Mouse (Mus musculus): ENCODE results near the gene Gm11214. TPM values are rescaled to one million over a fixed set of nuclear protein-coding genes. Genes with fewer than 3 reads are reported as not detected.

Gm11214 gene
- polyA plus RNA-seq, 1 experiment, result not detected

DNA sequence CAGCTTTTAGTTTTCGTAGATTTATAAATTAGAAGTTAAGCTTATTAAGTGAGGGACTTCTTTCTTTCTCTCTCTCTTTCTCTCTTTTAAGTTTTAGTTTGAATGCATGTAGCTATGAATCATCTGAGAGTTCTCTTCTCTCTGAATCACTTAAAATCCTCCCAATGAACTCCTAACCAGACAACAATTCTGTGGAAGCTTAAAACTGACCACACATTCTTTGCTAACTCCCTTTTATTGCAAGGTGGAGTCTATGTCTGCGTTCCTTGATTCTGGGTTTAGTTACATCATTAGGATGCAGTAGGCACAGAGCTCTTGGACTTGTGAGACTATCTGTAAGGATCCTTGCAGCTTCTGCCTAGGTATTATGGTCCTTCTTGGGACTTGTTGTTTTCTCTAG lies 40.5 kb upstream of the Gm11214 start:
- Histone ChIP-seq H3K27me3 (ENCODE audit: control insufficient read depth, insufficient read depth, low read length, poor library complexity, severe bottlenecking) (no peaks in the 10 kb centered on the region), H3K4me3 (ENCODE audit: low read depth, low read length) (no peak overlapping the region), H3K27ac (ENCODE audit: insufficient read depth, low read length) (no peak overlapping the region), H3K9ac (ENCODE audit: low read depth, poor library complexity, severe bottlenecking) (no peak overlapping the region), H3K9me3 (replicated peaks; ENCODE audit: control insufficient read depth, insufficient read depth, low read length, poor library complexity, severe bottlenecking) (no peaks in the 10 kb centered on the region; the same call in 1 of the 2 replicates), H3K4me1 (ENCODE audit: control insufficient read depth, insufficient read depth, low read length) (no peaks in the 10 kb centered on the region), H3K36me3 (ENCODE audit: control insufficient read depth, insufficient read depth, low read length, poor library complexity, severe bottlenecking) (no peaks in the 10 kb centered on the region)
- TF ChIP-seq EP300 (IDR thresholded peaks at IDR 0.05; ENCODE audit: insufficient read depth, low read depth, low read length) (no peak), POLR2A (IDR thresholded peaks at IDR 0.05; ENCODE audit: insufficient read depth, low read length) (no peak), CTCF (IDR thresholded peaks at IDR 0.05; ENCODE audit: low read depth, low read length) (no peak)

GRCm38 (mm10) chr4:63702006-63702704 lies 39.0 kb upstream of the Gm11214 start:
- no peaks in the 10 kb centered on the region for H3K36me3 ChIP-seq (ENCODE audit: control insufficient read depth, insufficient read depth, low read length, poor library complexity, severe bottlenecking)

DNA sequence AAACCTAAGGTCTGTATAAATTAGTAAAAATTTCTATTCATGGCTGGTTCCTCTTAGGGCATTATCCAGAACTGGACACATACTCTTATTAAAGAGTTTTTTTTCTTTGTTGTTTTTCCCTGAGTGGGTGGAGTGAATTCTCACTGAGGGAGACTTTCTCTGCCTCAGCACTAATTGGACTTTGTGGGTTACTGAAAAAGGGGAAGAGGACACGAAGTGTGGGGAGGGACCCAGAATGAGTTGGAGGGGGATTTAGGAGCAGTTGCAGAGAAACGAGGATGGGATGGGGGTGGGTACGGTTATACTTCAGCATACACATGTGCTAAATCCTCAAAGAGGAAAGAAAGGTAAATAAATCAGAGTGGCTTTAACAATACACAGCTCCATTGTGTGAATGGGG lies 36.6 kb upstream of the Gm11214 start:
- no peaks in the 10 kb centered on the region for H3K4me1 ChIP-seq (ENCODE audit: control insufficient read depth, insufficient read depth, low read length)
- no peak overlapping the region for H3K4me3 ChIP-seq (ENCODE audit: low read depth, low read length)
- no peak overlapping the region for H3K9ac ChIP-seq (ENCODE audit: low read depth, poor library complexity, severe bottlenecking)
- TF ChIP-seq CTCF (IDR thresholded peaks at IDR 0.05; ENCODE audit: low read depth, low read length), result no peak
- no peak for TF ChIP-seq POLR2A (IDR thresholded peaks at IDR 0.05; ENCODE audit: insufficient read depth, low read length)
- no peak for TF ChIP-seq EP300 (IDR thresholded peaks at IDR 0.05; ENCODE audit: insufficient read depth, low read depth, low read length)
- H3K27ac ChIP-seq (ENCODE audit: insufficient read depth, low read length), result no peak overlapping the region
- no peaks in the 10 kb centered on the region for H3K27me3 ChIP-seq (ENCODE audit: control insufficient read depth, insufficient read depth, low read length, poor library complexity, severe bottlenecking)
- H3K9me3 ChIP-seq (replicated peaks; ENCODE audit: control insufficient read depth, insufficient read depth, low read length, poor library complexity, severe bottlenecking), result no peaks in the 10 kb centered on the region
- no peaks in the 10 kb centered on the region for H3K36me3 ChIP-seq (ENCODE audit: control insufficient read depth, insufficient read depth, low read length, poor library complexity, severe bottlenecking)

More at GRCm38 (mm10) chr4:63702006-63702704, 39.0 kb upstream of the Gm11214 start:
- Histone ChIP-seq H3K4me1 (ENCODE audit: control insufficient read depth, insufficient read depth, low read length) (no peaks in the 10 kb centered on the region), H3K4me3 (ENCODE audit: low read depth, low read length) (no peak overlapping the region), H3K27ac (ENCODE audit: insufficient read depth, low read length) (no peak overlapping the region), H3K9me3 (replicated peaks; ENCODE audit: control insufficient read depth, insufficient read depth, low read length, poor library complexity, severe bottlenecking) (no peaks in the 10 kb centered on the region; the same call in 1 of the 2 replicates), H3K9ac (ENCODE audit: low read depth, poor library complexity, severe bottlenecking) (no peak overlapping the region), H3K27me3 (ENCODE audit: control insufficient read depth, insufficient read depth, low read length, poor library complexity, severe bottlenecking) (no peaks in the 10 kb centered on the region)
- no peak for TF ChIP-seq EP300 (IDR thresholded peaks at IDR 0.05; ENCODE audit: insufficient read depth, low read depth, low read length)
- no peak for TF ChIP-seq CTCF (IDR thresholded peaks at IDR 0.05; ENCODE audit: low read depth, low read length)
- no peak for TF ChIP-seq POLR2A (IDR thresholded peaks at IDR 0.05; ENCODE audit: insufficient read depth, low read length)

GRCm38 (mm10) chr4:63696921-63697320 lies 33.7 kb upstream of the Gm11214 start:
- Histone ChIP-seq H3K9me3 (replicated peaks; ENCODE audit: control insufficient read depth, insufficient read depth, low read length, poor library complexity, severe bottlenecking) (no peaks in the 10 kb centered on the region), H3K27ac (ENCODE audit: insufficient read depth, low read length) (no peak overlapping the region), H3K4me1 (ENCODE audit: control insufficient read depth, insufficient read depth, low read length) (no peaks in the 10 kb centered on the region), H3K27me3 (ENCODE audit: control insufficient read depth, insufficient read depth, low read length, poor library complexity, severe bottlenecking) (no peaks in the 10 kb centered on the region), H3K36me3 (ENCODE audit: control insufficient read depth, insufficient read depth, low read length, poor library complexity, severe bottlenecking) (no peaks in the 10 kb centered on the region), H3K9ac (ENCODE audit: low read depth, poor library complexity, severe bottlenecking) (no peak overlapping the region), H3K4me3 (ENCODE audit: low read depth, low read length) (no peak overlapping the region)
- TF ChIP-seq POLR2A (IDR thresholded peaks at IDR 0.05; ENCODE audit: insufficient read depth, low read length) (no peak), CTCF (IDR thresholded peaks at IDR 0.05; ENCODE audit: low read depth, low read length) (no peak), EP300 (IDR thresholded peaks at IDR 0.05; ENCODE audit: insufficient read depth, low read depth, low read length) (no peak)

GRCm38 (mm10) chr4:63692351-63692750 lies 29.2 kb upstream of the Gm11214 start:
- Histone ChIP-seq H3K36me3 (ENCODE audit: control insufficient read depth, insufficient read depth, low read length, poor library complexity, severe bottlenecking) (no peaks in the 10 kb centered on the region), H3K4me1 (ENCODE audit: control insufficient read depth, insufficient read depth, low read length) (no peaks in the 10 kb centered on the region), H3K27me3 (ENCODE audit: control insufficient read depth, insufficient read depth, low read length, poor library complexity, severe bottlenecking) (no peaks in the 10 kb centered on the region), H3K9ac (ENCODE audit: low read depth, poor library complexity, severe bottlenecking) (no peak overlapping the region), H3K27ac (ENCODE audit: insufficient read depth, low read length) (no peak overlapping the region), H3K9me3 (replicated peaks; ENCODE audit: control insufficient read depth, insufficient read depth, low read length, poor library complexity, severe bottlenecking) (no peaks in the 10 kb centered on the region), H3K4me3 (ENCODE audit: low read depth, low read length) (no peak overlapping the region)
- TF ChIP-seq POLR2A (IDR thresholded peaks at IDR 0.05; ENCODE audit: insufficient read depth, low read length) (no peak), EP300 (IDR thresholded peaks at IDR 0.05; ENCODE audit: insufficient read depth, low read depth, low read length) (no peak), CTCF (IDR thresholded peaks at IDR 0.05; ENCODE audit: low read depth, low read length) (no peak)

- H3K4me1 ChIP-seq (ENCODE audit: control insufficient read depth, insufficient read depth, low read length), result no peaks in the 10 kb centered on the region
- no peak for TF ChIP-seq EP300 (IDR thresholded peaks at IDR 0.05; ENCODE audit: insufficient read depth, low read depth, low read length)
- no peak for TF ChIP-seq POLR2A (IDR thresholded peaks at IDR 0.05; ENCODE audit: insufficient read depth, low read length)
- no peak for TF ChIP-seq CTCF (IDR thresholded peaks at IDR 0.05; ENCODE audit: low read depth, low read length)
Observed at GRCm38 (mm10) chr4:63687429-63687828, 24.2 kb upstream of the Gm11214 start.

More at GRCm38 (mm10) chr4:63687429-63687828, 24.2 kb upstream of the Gm11214 start:
- Histone ChIP-seq H3K27ac (ENCODE audit: insufficient read depth, low read length) (no peak overlapping the region), H3K9me3 (replicated peaks; ENCODE audit: control insufficient read depth, insufficient read depth, low read length, poor library complexity, severe bottlenecking) (no peaks in the 10 kb centered on the region), H3K4me3 (ENCODE audit: low read depth, low read length) (no peak overlapping the region), H3K9ac (ENCODE audit: low read depth, poor library complexity, severe bottlenecking) (no peak overlapping the region), H3K36me3 (ENCODE audit: control insufficient read depth, insufficient read depth, low read length, poor library complexity, severe bottlenecking) (no peaks in the 10 kb centered on the region), H3K27me3 (ENCODE audit: control insufficient read depth, insufficient read depth, low read length, poor library complexity, severe bottlenecking) (no peaks in the 10 kb centered on the region)
